Mouse (Mus musculus): ENCODE data around the gene Gm5244. TPM values are rescaled to one million over a fixed set of nuclear protein-coding genes. Genes with fewer than 3 reads are reported as not detected.

Gm5244 gene
- total RNA-seq (2021): not detected

DNA sequence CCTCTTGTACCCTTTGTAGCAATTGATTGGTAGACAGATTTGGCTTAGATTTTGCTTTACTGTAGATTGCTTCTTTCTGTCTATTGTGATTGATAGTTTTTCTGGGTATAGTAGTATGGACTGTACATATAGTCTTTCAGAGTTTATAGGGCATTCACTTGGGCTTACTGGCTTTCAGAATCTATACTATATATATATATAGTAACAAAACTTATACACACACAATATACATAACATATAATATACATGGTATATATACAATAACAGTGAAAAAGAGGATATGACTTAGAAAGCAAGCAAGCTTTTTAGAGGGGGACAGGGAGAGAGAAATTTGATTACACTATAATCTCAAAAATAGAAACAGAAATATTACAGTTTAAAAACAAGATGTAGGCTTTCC lies at the start of gene Gm5244:
Gene Gm5244 (plus strand): TSS at position 301 of the 400 bp plus-strand sequence.
- intact Hi-C loops (cut with DNase I): no loop called here
- DNase-seq (ENCODE audit: low spot score): no peak

DNA sequence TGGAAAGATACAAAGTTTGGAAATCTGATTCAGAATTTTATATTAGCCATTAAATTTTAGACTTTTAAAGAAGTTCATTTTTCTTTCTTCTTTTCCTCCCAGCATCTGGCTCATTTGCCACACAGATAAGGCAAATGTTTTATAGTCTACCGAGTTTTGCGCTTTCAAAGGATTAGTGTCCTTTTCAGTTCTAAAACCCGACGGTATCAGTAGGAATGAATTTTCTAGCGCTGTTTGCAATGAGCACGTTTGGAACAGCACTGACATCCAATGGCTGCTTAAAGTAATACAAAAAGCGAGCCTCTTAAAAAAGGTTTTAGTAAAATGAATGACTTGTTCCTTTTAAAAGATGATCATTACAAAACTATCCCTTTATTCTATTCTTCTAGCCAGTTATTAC lies 49.4 kb upstream of the Gm5244 start:
- DNase-seq (ENCODE audit: low spot score): no peak
- intact Hi-C loops (cut with DNase I): loop anchor here (1.0 to 10.0 kb wide), 5 partner anchors 75 to 882 kb away; partner anchors contain the start of gene Patl1

DNA sequence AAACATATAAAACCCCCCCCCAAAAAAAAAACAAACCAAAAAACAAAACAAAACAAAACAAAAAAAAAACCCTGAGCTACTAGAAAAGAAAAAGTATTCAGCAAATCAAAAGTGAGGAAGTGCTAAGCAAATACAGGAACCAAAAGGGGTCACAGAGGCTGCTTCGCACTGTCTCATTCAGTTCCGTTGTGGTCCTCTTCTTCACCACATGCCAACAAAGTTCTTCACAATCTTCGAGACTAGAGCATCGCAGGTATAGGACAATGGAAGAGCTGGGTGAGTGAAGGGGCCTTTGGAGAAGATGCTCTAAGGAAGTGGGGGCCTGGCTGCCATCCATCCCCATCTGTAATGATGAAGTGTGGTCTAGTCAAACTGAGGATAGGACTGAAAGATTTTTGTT lies 48.1 kb upstream of the Gm5244 start:
- intact Hi-C loops (cut with DNase I): loop anchor here (5.0 to 10.0 kb wide), 4 partner anchors 206 to 884 kb away; partner anchors contain the start of gene Patl1

GRCm38 (mm10) chr19:12799081-12799480 lies 47.4 kb upstream of the Gm5244 start:
- intact Hi-C loops (cut with DNase I): loop anchor here (5.0 to 10.0 kb wide), 4 partner anchors 207 to 884 kb away; partner anchors contain the start of gene Patl1
- no peak for DNase-seq (ENCODE audit: low spot score)

More for the DNA sequence above, 48.1 kb upstream of the Gm5244 start:
- DNase-seq (ENCODE audit: low spot score): no peak

- intact Hi-C loops (cut with DNase I): no loop called here
- DNase-seq (ENCODE audit: low spot score): no peak
These were observed 45.9 kb upstream of the Gm5244 start for GRCm38 (mm10) chr19:12800621-12801020.

DNA sequence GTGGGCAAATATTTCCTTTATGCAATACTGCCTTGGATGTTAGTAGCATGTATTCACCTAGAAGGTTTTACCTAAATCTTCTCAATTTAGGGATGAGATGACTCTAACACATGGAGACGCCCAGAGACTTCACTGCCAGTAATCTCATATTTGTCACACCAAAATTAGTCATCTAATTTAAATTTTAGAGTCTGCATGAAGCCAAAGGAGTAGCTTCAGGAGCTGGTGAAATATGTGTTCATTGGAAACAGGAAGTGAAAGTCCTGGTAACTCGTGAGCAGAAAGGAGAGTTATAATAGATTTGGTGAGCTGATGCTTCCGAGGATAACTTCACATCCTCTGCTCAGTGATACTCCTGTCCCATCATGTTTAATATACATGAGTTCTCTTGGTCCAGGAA lies 45.4 kb upstream of the Gm5244 start:
- intact Hi-C loops (cut with DNase I): no loop called here
- no peak for DNase-seq (ENCODE audit: low spot score)

- DNase-seq (ENCODE audit: low spot score): no peak
- intact Hi-C loops (cut with DNase I): no loop called here
These were observed 43.7 kb upstream of the Gm5244 start for GRCm38 (mm10) chr19:12802830-12803229.

DNA sequence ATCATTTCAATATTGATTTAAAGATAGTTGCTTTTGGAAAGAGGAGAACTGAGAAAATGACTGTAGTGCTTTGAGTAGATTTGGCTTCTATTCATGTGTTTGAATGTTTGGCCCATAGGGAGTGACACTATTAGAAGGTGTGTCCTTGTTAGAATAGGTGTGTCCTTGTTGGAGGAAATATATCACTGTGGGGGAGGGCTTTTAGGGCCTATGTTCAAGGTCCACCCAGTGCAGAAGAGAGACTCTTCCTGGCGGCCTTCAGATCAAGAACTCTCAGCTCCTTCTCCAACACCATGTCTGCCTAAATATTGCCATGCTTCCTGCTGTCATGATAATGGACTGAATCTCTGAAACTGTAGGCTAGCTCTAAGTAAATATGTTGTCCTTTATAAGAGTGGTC lies 42.2 kb upstream of the Gm5244 start:
- no peak for DNase-seq (ENCODE audit: low spot score)
- intact Hi-C loops (cut with DNase I): no loop called here

- intact Hi-C loops (cut with DNase I): no loop called here
- DNase-seq (ENCODE audit: low spot score): no peak
These were observed 40.8 kb upstream of the Gm5244 start for GRCm38 (mm10) chr19:12805730-12806129.

DNA sequence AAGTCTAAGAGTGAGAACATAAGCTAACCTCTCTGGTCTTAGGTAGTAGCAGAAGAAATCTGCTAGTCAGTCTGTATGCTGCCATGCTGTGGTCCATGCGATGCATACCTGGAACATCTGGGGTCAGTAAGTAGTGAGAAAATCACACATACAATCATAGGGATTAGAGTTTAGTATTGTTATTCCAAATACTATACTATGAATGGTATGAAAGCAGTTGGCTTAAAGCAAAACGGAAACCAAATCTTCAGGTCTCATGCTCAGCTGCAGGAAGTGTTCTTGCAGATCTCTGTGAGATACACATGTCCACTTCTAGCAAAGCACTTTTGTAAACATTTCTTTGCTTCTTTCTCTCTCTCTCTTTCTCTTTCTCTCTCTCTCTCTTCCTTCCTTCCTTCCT lies 40.3 kb upstream of the Gm5244 start:
- intact Hi-C loops (cut with DNase I): no loop called here

DNA sequence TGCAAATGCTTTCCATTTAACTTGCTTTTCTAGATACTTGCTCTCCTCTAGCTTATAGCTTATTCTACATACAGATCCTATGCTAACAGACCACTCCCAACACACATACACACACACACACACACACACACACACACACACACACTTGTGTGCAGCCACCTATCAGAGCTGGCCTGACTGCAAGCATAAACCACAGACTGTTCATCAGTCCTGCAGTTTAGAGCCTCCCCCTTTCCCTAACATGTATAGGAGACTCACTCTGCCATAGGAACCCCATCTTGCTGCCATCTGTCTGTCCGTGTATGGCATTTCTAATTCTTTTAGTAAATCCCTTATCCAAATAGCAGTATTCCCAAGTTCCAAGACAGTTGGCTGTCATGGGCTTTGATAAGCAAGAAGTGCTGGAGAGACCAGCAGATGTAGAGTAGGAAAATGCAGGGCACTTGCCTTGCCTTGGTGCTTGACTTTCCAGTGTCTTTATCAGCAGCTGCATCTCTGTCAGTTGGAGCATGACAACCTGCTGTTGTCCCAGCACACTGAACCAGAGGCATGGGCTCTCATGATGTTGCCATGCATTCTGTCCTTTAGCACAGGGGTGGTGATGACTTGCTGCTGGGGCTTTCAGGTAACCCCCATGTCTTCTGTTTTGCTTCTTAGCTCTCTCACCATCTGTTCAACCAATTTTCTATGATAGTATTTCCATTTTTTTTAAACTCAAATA lies 33.7 kb upstream of the Gm5244 start:
- no peak for DNase-seq (ENCODE audit: low spot score)
- intact Hi-C loops (cut with DNase I): no loop called here

More for the DNA sequence above, 40.3 kb upstream of the Gm5244 start:
- no peak for DNase-seq (ENCODE audit: low spot score)

DNA sequence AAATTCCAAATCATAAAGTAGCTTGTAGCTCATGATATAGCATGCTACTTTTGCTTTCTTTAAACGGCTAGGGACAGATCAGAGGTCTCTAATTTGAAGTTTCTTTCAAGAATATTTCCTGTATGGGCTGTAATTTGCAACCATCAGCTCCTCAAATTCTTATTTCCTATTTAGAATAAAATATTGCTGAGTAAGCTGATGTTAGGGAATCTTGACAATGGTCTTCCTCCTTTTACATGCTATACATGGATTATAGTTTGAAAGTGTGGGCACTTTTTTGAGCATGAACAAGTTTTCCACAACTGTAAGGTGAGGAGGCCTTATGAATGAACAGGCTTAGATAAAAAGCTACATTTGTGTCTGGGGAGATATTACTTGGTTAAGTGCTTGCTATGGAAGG lies 32.6 kb upstream of the Gm5244 start:
- intact Hi-C loops (cut with DNase I): no loop called here
- DNase-seq (ENCODE audit: low spot score): no peak

GRCm38 (mm10) chr19:12818507-12818906 lies 28.0 kb upstream of the Gm5244 start:
- DNase-seq (ENCODE audit: low spot score): no peak
- intact Hi-C loops (cut with DNase I): loop anchor here (5.0 kb wide), 1 partner anchor 96 kb away; no protein-coding TSS in a partner anchor

GRCm38 (mm10) chr19:12820383-12820782 lies 26.1 kb upstream of the Gm5244 start:
- intact Hi-C loops (cut with DNase I): loop anchor here (1.0 to 5.0 kb wide), 3 partner anchors 58 to 302 kb away; no protein-coding TSS in a partner anchor
- no peak for DNase-seq (ENCODE audit: low spot score)

DNA sequence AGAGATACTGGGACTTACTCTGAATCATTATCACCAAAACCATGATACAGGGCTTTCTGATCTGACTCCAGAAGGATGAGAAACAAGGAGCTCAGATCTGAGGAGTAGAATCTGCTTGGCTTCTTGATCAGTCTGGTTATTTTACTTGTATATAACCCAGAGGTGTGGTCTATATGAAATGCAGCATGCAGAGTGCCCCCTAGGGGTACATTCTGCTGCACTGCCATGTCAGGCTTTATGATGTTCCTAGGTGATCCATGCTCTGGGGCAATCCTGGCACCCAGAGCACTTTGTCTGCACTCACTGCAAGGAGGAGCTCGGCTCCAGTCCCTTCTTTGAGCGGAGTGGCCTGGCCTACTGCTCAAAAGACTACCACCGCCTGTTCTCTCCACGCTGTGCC lies 21.9 kb upstream of the Gm5244 start:
- intact Hi-C loops (cut with DNase I): loop anchor here (5.0 kb wide), 1 partner anchor 232 kb away; no protein-coding TSS in a partner anchor
- no peak for DNase-seq (ENCODE audit: low spot score)

DNA sequence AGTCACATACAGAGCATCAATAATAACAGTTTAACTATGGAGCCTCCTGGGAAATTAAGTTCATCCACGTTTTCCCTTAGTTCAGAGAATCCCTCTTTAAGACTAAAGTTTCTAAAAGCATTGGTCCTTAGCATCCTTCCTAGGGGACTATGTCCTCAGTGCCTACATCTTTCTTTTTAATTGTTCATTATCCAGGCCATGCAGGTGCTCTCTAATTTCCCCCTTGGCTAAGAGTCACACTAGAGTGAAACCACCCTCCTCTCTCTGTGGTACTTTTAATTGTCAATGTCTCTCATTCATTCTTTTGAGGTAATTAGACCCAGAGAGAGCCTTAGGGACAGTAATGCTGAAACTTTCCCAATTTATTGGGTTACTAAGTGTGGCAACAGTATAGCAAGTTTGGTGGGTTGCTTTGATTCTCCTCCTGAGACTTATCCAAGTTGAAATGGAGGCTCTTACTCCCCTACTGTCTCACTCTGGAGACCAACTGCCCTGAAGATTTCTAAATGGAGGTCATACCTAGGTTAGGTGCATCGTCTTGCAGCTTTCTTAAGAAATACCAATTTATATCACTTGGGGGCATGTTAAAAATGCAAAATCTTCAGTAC lies 15.6 kb upstream of the Gm5244 start:
- no peak for DNase-seq (ENCODE audit: low spot score)
- intact Hi-C loops (cut with DNase I): no loop called here

DNA sequence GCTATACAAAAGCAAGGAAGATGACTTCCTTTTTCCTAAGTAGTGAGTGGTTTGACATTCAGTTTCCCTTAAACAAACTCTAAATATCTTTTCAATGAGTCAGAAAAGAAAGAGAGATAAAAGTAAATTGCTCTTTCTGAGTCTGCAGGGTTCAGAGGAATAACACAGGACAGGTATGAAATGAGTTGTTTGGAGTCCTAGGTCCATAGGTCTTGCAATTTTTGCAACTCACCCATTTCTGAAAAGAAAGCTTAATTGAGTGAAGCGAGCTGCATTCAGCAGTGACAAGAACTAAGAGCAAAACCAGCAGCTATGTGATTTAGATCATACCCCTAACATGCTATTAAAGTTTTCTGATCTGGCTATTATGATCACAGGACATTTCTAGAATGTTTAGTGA lies 14.9 kb upstream of the Gm5244 start:
- no peak for DNase-seq (ENCODE audit: low spot score)
- intact Hi-C loops (cut with DNase I): no loop called here

- no peak for DNase-seq (ENCODE audit: low spot score)
- intact Hi-C loops (cut with DNase I): no loop called here
These were observed 12.9 kb upstream of the Gm5244 start for GRCm38 (mm10) chr19:12833625-12834024.

DNA sequence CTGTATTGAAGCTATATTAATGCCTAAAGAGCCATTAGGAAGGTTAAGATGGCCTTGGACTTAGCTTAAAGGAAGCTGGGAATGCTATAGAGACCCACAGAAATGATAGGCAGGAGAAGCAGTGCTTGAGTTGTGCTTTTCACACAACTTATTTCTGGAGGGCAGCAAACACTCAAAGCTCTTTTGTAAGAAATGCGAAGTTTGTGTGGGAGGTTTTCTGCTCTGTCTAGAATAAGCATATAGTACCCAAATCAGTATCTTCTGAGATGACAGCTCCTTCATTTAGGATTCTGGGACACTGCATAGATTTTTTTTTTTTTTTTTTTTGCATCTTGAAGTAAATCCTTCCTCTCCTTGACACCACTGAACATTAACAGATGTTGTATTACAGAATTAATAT lies 8.0 kb upstream of the Gm5244 start:
- intact Hi-C loops (cut with DNase I): no loop called here
- no peak for DNase-seq (ENCODE audit: low spot score)

DNA sequence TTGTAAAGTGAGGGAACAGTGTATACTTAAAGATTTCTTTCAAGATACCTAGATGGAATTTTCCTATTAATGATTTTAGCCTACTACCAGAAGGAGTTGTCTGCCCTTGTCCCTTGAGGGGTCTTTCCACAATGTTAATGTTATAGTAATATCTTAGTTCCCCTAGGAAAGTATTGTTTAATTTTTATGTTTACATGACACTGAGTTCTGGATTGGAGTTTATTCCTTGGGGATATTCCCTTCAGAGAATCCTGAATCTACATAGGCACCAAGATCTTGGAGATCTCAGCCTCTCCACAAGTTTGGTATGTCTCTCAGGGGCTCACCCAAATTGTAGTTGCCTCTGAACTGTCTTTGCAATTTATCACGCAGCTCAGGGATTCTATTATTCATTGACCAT lies 10.5 kb downstream of the Gm5244 start, which contains the start of gene Olfr1444:
Gene Olfr1444 (plus strand): TSS at position 301 of the 400 bp plus-strand sequence.
- intact Hi-C loops (cut with DNase I): no loop called here
- no peak for DNase-seq (ENCODE audit: low spot score)

- intact Hi-C loops (cut with DNase I): no loop called here
- DNase-seq (ENCODE audit: low spot score): no peak
These were observed 37.1 kb downstream of the Gm5244 start, which contains the start of gene Olfr1445 for GRCm38 (mm10) chr19:12883555-12883954. Gene Olfr1445 (plus strand): TSS chr19:12883855.

Data from heart, postnatal 25 days (tissue).